Mouse (Mus musculus) heart, embryonic 11.5 days (tissue): ENCODE results near the gene Pigb. TPM values are rescaled to one million over a fixed set of nuclear protein-coding genes. Genes with fewer than 3 reads are reported as not detected.

ENCODE experiments used
- ATAC-seq: fragments of 200-750 bp; cut with Nextera tagmentation; replicated peaks from 2 replicates; pipeline ENCODE4 v1.8.0; 2017; ENCODE audit warnings: moderate library complexity; ENCODE audit not compliant: insufficient number of reproducible peaks, low FRiP score, low TSS enrichment
- H3K27ac ChIP-seq: fragments of 300-500 bp; sonication (generic); 2 replicates; pipeline ENCODE4 v1.5.1; 2014; ENCODE audit warnings: mild to moderate bottlenecking, low read depth, low read length
- H3K27me3 ChIP-seq: fragments of 300-500 bp; sonication (generic); 2 replicates; pipeline ENCODE4 v1.6.1; 2014; ENCODE audit warnings: mild to moderate bottlenecking, low read length, mixed read lengths; ENCODE audit not compliant: control insufficient read depth, insufficient read depth
- H3K36me3 ChIP-seq: fragments of 300-500 bp; sonication (generic); 2 replicates; pipeline ENCODE4 v1.6.1; 2014; ENCODE audit warnings: mild to moderate bottlenecking, low read length, moderate library complexity, mixed read lengths; ENCODE audit not compliant: control insufficient read depth, insufficient read depth
- H3K4me1 ChIP-seq: fragments of 300-500 bp; sonication (generic); 2 replicates; pipeline ENCODE4 v1.6.1; 2014; ENCODE audit warnings: low read length; ENCODE audit not compliant: control insufficient read depth, insufficient read depth
- H3K4me2 ChIP-seq: fragments of 300-500 bp; sonication (generic); 2 replicates; pipeline ENCODE4 v1.6.1; 2014; ENCODE audit warnings: mild to moderate bottlenecking, moderate library complexity
- H3K4me3 ChIP-seq: fragments of 300-500 bp; sonication (generic); 2 replicates; pipeline ENCODE4 v1.5.1; 2014; ENCODE audit warnings: low read depth, low read length
- H3K9ac ChIP-seq: fragments of 300-500 bp; sonication (generic); 2 replicates; pipeline ENCODE4 v1.6.1; 2014; ENCODE audit warnings: mild to moderate bottlenecking, low read depth, low read length, moderate library complexity
- H3K9me3 ChIP-seq: fragments of 300-500 bp; sonication (generic); replicated peaks from 2 replicates; pipeline ENCODE4 v1.6.1; 2016; ENCODE audit warnings: low read length; ENCODE audit not compliant: control insufficient read depth
- WGBS: fragments of 180-500 bp; shearing (Covaris S2); extraction: QIAGEN DNeasy Blood & Tissue Kit; methylation state at CpG from one replicate; pipeline ENCODE4 v1.1.7; 2014; ENCODE audit not compliant: insufficient replicate concordance; 5-methylcytosine and 5-hydroxymethylcytosine counted together
- polyA plus RNA-seq: library from polyadenylated mRNA; unstranded; fragments of >200 nt; fragmentation: Nextera tagmentation; extraction: Ambion mirVana; gene quantifications from 2 replicates; pipeline ENCODE4 v1.2.1, GENCODE M21; 2014

Gene Pigb
- polyA plus RNA-seq, 1 experiment from 2014 or later = 10.7 TPM

GRCm38 (mm10) chr9:73000487-73000886, 39.7 kb downstream of the Pigb start:
- WGBS = 58% methylated on average over 2 of the region's 2 CpGs
- Histone ChIP-seq H3K27me3 (no peaks in the 10 kb centered on the region), H3K4me3 (no peak overlapping the region), H3K9ac (no peak overlapping the region), H3K9me3 (no peaks in the 10 kb centered on the region), H3K4me1 (no peaks in the 10 kb centered on the region), H3K4me2 (no peak overlapping the region), H3K27ac (no peak overlapping the region), H3K36me3 (no peaks in the 10 kb centered on the region; the same call in 1 of the 2 replicates)
- no peak for ATAC-seq

DNA sequence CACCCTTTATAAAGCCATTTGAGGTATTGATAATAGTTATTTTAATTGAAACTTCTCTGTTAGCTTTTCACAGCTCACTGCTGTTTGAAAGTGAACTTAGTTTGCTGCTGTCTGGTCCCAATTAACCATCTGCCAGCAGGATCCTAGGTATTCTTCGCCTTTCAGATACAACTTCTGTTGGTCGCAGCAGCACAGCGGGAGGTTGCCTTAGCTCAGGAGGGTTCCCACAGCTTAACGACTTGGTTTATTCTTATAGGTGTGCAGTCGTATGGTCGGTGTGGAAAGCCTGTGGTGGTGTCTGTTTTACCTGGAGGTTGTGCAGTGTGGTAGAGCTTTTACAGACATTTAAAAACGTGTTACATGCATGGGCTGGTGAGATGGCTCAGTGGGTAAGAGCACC, 43.4 kb downstream of the Pigb start:
- H3K27me3 ChIP-seq = no peaks in the 10 kb centered on the region
- no peak for ATAC-seq
- no peak overlapping the region for H3K4me3 ChIP-seq
- no peaks in the 10 kb centered on the region for H3K4me1 ChIP-seq
- no peak overlapping the region for H3K4me2 ChIP-seq
- no peaks in the 10 kb centered on the region for H3K9me3 ChIP-seq
- H3K27ac ChIP-seq = no peak overlapping the region
- 57% methylated on average over 7 of the region's 7 CpGs for WGBS
- no peaks in the 10 kb centered on the region for H3K36me3 ChIP-seq
- no peak overlapping the region for H3K9ac ChIP-seq

DNA sequence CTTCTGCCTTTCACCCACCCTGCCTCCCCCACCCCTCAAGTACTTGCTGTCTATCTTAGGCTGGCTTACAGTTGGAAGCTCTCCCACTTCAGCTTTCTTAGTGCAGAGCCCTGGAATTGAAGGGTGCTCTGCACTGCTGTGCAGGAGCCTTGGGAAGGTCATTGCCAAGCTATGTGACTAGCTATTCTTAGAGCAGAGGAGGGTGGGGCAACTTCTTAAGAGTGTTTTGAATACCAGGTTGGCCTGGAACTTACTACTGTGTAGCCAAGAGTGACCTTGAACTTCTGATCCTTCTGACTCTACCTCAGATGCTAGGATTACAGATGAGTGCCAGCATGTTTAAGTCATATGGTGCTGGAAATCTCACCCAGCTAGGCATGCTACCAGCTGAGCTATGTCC, 44.0 kb downstream of the Pigb start:
- Histone ChIP-seq H3K4me3 (no peak overlapping the region), H3K9me3 (no peaks in the 10 kb centered on the region), H3K27ac (no peak overlapping the region), H3K4me1 (no peaks in the 10 kb centered on the region), H3K27me3 (no peaks in the 10 kb centered on the region), H3K9ac (no peak overlapping the region), H3K36me3 (no peaks in the 10 kb centered on the region), H3K4me2 (no peak overlapping the region)
- no peak for ATAC-seq

DNA sequence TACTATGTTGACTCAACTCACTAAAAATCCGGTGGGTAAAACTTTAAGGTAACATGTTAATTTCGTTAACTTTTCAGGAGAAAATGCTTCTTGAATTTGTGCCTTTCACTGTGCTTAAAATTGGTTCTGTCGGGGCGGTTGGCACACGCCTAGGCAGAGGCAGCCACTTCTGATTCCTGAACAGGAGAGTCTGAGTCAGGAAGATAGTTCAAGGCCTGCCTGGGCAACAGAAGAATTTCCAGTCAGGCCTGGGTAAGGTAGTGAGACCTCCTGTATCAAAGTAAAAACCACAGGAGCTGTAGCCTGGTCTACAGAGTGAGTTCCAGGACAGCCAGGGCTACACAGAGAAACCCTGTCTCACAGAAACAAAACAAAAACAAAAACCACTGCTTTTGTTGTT, 47.6 kb downstream of the Pigb start:
- Histone ChIP-seq H3K27me3 (no peaks in the 10 kb centered on the region), H3K9ac (no peak overlapping the region), H3K4me2 (no peak overlapping the region), H3K4me1 (no peaks in the 10 kb centered on the region), H3K27ac (no peak overlapping the region), H3K36me3 (no peaks in the 10 kb centered on the region), H3K9me3 (no peaks in the 10 kb centered on the region), H3K4me3 (no peak overlapping the region)
- no peak for ATAC-seq
- WGBS = 77% methylated on average over 5 of the region's 5 CpGs

DNA sequence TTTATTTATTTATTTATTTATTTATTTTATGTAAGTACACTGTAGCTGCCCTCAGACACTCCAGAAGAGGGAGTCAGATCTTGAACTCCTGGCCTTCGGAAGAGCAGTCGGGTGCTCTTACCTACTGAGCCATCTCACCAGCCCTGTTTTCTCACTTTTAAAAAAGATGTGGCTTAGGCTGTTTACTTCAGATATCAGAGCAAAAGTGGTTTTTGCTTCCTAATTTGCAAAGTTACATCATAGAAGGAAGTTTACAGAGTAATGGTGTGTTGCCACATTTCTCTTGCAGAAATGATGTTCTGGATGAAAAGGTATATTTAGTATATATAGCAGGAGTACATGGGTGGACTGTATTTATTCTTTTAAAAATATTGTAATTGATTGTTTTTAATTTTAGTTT, 48.8 kb downstream of the Pigb start:
- Histone ChIP-seq H3K27ac (no peak overlapping the region), H3K36me3 (no peaks in the 10 kb centered on the region), H3K9me3 (no peaks in the 10 kb centered on the region), H3K4me3 (no peak overlapping the region), H3K9ac (no peak overlapping the region), H3K27me3 (no peaks in the 10 kb centered on the region), H3K4me1 (no peaks in the 10 kb centered on the region), H3K4me2 (no peak overlapping the region)
- WGBS = 98% methylated on average over 2 of the region's 2 CpGs
- no peak for ATAC-seq

DNA sequence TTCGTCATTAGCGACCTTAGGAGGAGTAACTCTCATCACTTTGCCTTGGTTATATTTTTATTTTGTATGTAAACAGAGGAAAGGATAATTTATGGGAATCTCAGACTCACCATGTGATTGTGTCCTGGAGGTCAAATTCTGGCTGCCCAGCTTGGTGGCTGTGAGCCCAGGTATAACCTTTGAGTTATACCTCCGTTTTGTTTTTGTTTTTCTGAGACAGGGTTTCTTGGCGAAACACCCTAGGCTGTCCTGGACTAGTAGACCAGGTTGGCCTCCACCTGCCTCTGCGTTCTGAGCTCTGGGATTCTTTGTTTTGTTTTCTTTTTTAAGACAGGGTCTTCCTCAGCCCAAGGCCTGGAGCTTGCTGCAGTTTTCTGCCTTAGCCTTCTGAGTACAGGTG, 51.5 kb downstream of the Pigb start:
- H3K9me3 ChIP-seq = no peaks in the 10 kb centered on the region
- H3K27ac ChIP-seq = no peak overlapping the region
- whole genome bisulfite sequencing = 80% methylated on average over 5 of the region's 5 CpGs
- H3K36me3 ChIP-seq = no peaks in the 10 kb centered on the region
- H3K4me2 ChIP-seq = no peak overlapping the region
- H3K9ac ChIP-seq = no peak overlapping the region
- no peaks in the 10 kb centered on the region; the same call in 1 of the 2 replicates for H3K4me1 ChIP-seq
- ATAC-seq = no peak
- no peaks in the 10 kb centered on the region for H3K27me3 ChIP-seq
- H3K4me3 ChIP-seq = no peak overlapping the region

GRCm38 (mm10) chr9:72987703-72988102, 52.5 kb downstream of the Pigb start:
- H3K9ac ChIP-seq = no peak overlapping the region
- ATAC-seq = no peak
- H3K4me3 ChIP-seq = no peak overlapping the region
- H3K36me3 ChIP-seq = no peaks in the 10 kb centered on the region
- no peaks in the 10 kb centered on the region for H3K27me3 ChIP-seq
- 57% methylated on average over 3 of the region's 3 CpGs for WGBS
- no peak overlapping the region for H3K27ac ChIP-seq
- H3K4me1 ChIP-seq = no peaks in the 10 kb centered on the region; the same call in 1 of the 2 replicates
- no peaks in the 10 kb centered on the region for H3K9me3 ChIP-seq
- H3K4me2 ChIP-seq = no peak overlapping the region

GRCm38 (mm10) chr9:72985250-72986220, 54.6 kb downstream of the Pigb start, which contains the start of the genes Ccpg1os and Ccpg1:
Gene Ccpg1os (minus strand): TSS chr9:72985382.
Gene Ccpg1 (plus strand): TSS chr9:72985429.
- H3K4me1 ChIP-seq = no peaks in the 10 kb centered on the region; the same call in 1 of the 2 replicates
- peak; percentile 99 for ATAC-seq
- H3K4me3 ChIP-seq = peak within 1 kb of the TSS; percentile 81
- peak within 1 kb of the TSS; percentile 57; the same call in 1 of the 2 replicates for H3K27ac ChIP-seq
- WGBS = under 1% methylated on average over 82 of the region's 88 CpGs
- H3K4me2 ChIP-seq = peak within 1 kb of the TSS; percentile 89
- no peaks in the 10 kb centered on the region for H3K9me3 ChIP-seq
- H3K36me3 ChIP-seq = no peaks in the 10 kb centered on the region
- H3K9ac ChIP-seq = peak within 1 kb of the TSS; percentile 75
- no peaks in the 10 kb centered on the region for H3K27me3 ChIP-seq
